Mouse (Mus musculus) T-helper 17 cell (primary cell): Measurements from ENCODE around the gene Mbd3.

ENCODE experiments used
- in situ Hi-C, 2 experiments: fragments of 300-600 bp; cut with MboI, MseI; formaldehyde crosslinking; loops; 1 replicate in 1 of 2; 2 replicates in 1 of 2; pipeline ENCODE4 v1.15.1; 2025; ENCODE audit warnings: high pct_unique_total_duplicates in 2 of 2

The Mbd3 gene

DNA sequence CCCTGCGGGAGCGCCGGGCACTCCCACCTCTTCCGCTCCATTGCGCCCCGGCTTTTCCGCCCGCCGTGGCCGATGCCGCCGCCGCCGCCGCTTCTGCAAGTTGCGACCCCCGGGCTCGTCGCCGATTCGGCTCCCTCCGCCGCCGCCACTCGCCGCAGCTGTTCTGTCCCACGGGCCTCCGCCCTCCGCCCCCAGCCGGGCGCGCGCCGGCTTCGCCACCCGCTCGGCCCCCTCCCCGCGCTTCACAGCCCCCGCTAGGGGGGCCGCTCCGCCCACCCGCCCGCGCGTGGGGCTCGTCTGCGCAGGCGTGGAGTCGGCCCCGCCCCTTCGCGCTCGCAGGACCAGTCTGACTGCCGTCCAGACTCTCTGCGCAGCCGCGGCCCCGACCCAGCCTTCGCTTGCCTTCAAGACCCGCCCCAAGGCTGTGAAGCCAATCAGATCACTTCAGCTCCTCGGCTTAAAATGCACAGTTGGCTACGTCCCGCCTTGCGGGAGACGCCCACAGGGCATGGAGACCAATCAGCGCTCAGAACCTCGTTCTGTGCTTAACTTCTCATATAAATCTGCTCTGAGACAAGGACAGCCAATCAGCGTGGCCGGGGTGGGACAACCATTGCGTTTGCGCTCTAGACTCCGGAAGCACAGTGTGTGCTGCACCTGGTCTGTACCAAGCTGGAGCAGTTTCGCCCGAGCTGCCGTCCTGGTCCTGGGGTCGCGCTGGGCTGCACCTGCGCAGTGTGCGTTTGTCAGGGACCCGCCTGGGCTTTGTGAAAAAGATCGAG lies at the start of gene Mbd3:
Gene Mbd3 (minus strand): TSS at position 360 of the 782 bp plus-strand sequence.
- in situ Hi-C loops = loop anchor here in 1 of 2 experiments (5.0 kb wide), 1 partner anchor 1203 kb away; the partner anchor contains the start of gene Tle6

DNA sequence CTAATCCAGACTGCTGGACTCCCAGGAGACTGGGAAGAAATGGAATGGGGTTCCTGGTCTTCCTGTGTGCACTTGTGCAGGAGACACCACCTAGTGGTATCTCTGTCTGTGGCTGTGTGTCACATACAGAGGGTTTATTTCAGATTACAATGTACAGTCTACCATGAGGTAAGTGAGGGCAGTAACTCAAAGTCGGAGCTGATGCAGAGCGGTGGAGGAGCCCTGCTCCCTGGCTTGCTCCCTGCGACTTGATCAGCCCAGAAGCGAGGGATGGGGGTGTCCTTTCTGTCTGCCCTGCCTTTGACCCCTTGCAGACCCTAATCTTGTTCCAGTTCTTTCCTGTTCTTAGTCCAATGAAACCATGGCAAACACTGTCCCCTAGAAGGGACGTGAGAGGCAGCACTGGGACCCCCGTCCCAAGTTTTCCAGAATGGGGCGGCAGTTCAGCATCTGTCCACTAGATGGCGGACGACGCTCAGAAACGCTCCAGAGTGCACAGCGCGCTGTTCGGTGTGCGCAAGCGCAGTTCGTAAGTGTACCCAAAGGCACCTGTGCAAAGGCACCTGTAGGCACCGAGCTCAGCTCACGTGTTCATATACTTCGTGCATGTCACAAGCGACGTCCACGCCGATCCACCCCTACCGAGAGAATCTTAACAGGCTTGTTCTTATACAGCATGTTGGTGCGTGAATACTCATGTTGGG lies 46.7 kb upstream of the Mbd3 start:
- in situ Hi-C loops = loop anchor here (5.0 kb wide), 3 partner anchors 61 to 106 kb away; no protein-coding TSS in a partner anchor

DNA sequence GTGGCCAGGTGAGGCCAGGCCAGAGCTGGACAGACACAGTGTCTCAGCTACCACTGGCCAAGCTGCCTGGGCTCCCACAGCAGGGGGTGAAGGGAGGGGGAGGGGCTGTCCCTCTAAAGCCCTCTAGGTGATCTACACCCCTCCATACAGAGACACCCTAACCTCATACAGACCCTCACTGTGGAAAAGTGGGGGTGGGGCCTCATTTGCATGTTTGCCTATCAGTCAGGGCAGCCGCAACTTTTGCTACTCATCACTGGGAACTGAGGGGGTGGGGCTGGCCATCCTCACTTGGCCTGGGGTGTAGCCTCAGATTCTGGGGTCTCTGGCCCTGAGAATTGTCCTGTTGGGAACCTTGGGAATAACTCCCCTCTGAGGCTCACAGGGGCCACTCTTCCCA lies 45.7 kb upstream of the Mbd3 start:
- in situ Hi-C loops = loop anchor here (5.0 kb wide), 3 partner anchors 62 to 107 kb away; no protein-coding TSS in a partner anchor

DNA sequence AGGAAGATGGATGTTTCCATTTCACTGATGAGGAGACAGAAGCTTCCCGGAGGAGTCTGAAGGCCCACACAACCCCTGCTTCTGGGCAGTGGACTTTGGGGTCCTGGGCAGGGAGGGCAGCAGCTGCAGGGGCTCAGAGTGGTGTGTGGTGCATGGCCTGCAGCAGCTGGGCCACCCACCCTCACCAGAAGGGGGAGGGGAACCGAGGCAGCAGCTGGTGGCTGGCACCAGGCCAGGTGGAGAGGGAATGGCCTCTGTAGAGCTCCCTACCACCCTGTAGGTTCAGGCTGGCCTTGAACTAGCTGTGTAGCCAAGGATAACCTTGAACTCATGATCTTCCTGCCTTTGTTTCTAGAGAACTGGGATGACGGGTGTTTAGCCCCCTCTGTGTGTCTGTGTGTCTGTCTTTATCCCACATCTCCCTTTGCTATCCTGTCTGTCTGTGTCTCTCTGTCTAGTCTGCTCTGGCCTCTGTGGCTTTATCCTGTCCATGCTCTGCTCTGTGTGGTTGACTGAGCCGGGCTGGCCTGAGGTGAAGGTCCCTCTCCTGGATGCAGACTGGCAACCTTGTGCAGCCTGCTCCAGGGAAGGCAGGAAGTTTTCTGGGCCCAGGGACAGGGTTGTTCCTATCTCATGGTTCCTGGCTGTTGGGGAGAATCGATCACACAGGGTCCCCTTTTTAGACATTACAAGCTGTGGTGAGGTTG lies 45.1 kb upstream of the Mbd3 start:
- in situ Hi-C loops = loop anchor here (5.0 kb wide), 3 partner anchors 63 to 108 kb away; no protein-coding TSS in a partner anchor

DNA sequence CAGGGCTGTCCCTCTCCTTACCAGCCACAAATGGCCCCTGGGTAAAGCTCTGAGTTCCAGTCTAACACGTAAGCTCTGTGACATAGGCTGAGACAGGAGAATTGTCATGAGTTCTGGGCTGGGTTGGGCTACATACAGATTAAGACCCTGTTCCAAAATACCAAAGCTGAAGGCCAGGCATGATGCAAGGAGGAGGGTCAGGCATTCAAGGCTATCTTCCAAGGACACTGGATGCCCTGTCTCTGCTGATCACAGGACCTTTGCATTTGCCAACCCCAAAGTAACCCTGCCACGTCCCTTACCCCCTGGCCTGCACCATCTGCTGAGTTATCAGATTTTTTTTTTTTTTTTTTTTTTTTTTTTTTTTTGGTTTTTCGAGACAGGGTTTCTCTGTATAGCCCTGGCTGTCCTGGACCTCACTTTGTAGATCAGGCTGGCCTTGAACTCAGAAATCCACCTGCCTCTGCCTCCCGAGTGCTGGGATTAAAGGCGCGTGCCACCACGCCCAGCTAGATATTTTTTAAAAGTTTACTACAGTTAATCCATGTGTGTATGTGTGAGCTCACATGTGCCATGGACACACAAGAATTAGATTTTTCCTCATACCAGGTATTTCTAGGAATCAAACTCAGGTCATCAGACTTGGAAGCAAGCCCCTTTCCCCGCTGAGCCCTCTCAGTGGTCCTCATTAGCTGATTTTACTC lies 44.4 kb upstream of the Mbd3 start:
- in situ Hi-C loops = no loop called here

DNA sequence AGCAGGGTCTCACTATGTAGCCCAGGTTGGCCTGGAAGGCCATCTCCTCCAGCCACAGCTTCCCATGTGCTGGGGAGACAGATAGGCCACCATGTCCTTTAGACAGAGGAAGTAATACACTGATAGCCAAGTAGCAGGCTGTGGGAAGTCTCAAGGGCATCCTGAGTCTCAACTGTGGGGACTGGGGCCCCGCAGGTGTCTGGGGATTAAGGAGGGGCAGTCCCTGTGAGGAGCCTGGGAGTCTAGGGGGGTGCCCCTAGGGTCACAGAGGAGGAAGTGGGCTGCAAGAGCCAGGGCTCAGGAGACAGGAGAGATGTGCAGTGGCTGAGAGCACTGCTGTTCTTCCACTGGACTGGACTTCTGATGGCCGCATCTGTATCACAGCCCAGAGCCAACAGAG lies 43.6 kb upstream of the Mbd3 start:
- in situ Hi-C loops = no loop called here

DNA sequence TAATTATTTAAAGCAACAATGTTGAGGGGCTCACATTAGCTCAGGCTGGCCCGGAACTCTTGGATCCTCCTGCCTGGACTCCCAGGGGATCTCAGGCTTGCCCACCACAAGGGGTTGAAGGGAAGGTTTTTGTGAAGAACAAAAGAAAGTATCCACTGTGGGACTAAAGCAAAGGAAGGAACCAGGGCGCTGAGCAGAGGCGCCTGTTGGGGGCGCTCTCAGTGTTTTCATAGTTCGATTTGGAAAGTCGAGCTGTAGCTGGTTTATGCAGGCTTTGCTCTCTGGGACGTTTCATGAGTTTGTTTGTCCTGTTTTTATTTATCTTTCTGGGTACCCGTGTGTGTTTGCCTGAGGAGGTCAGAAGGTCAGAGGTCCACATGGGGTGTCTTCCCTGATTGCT lies 42.2 kb upstream of the Mbd3 start:
- in situ Hi-C loops = no loop called here

DNA sequence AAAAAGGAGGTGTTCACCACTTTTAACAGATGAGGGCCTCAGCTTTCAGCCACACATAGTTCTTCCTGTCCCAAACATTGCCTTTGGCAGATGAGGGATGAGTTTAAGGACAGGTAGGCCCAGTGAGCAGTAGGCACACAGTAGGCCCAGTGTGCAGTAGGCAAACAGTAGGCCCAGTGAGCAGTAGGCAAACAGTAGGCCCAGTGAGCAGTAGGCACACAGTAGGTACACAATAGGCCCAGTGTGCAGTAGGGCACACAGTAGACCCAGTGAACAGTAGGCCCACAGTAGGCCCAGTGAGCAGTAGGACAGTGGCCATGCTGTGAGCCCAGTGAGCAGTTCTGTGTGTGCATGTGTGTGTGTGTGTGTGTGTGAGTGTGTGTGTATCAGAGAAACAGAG lies 40.7 kb upstream of the Mbd3 start:
- in situ Hi-C loops = no loop called here

DNA sequence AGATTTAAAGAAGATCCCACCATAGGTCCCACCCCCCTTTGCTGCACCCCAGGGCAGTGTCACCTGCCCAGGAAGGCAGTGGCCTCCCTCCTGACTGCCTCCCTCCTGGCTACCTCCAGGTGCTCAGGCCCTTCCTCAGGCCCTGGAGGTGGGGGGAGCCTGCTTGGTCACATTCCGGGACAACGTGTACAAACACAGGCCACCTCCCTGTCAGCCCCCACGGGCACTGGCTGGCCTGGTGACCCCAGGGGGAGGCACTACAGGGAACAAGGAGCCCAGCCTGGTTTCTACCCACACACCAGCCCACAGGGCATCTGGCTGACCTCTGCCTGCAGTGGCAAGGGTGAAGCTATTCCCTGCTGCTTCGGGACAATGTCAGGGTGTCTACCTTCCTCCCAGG lies 38.6 kb upstream of the Mbd3 start:
- in situ Hi-C loops = no loop called here

DNA sequence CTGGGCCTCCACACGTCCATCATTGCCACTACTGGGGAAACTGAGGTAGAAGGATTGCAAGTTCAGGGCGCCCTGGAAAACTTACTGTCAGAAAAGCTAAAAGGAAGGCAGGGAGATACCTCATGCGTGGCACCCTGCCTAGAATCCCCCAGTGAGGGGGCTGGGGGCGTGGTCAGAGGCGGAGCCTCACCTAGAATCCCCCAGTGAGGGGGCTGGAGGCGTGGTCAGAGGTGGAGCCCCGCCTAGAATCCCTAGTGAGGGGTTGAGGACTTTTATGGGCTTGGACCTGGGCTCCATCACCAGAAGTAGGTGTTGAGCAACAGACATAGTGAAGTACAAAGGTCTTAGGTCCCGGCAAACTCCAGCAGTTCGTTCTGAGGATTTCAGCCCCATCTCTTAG lies 36.9 kb upstream of the Mbd3 start:
- in situ Hi-C loops = no loop called here

DNA sequence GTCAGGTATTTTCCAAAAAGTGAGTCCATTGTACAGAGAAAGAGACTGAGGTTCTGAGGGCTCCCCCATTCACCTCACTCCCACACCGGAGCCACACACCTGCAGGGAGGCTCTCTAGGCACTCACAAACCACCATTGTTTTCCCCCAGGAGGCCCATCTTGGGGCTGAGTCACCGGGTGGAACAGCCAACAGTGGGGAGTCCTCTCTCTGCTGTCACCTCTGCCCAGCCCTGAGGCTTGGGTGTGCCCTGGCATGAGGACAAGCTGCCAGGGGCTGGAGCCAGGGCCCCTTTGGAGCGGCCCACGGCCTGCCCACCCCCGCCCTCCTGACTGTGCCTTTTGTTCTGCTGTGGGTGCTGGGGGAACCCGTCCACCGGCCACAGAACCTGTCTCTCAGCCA lies 36.4 kb upstream of the Mbd3 start:
- in situ Hi-C loops = no loop called here

DNA sequence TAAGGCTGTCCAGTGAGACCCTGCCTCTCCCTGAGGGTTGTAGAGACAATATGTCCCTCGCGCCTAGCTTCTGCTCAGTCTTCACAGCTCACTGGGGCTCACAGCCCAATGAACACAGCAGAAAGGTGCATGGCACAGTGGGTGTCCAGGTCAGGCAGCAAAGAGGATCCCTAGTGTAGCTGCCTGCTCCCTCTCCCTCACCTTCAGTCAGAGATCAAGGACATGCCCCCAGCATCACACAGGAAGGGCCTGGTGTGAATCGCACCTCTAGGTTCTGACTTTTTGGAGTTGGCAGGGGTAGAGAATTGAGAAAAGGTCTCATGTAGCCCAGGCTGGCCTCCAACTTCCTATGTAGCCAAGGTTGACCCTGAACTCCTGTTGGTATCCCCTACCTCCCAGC lies 35.5 kb upstream of the Mbd3 start:
- in situ Hi-C loops = no loop called here

DNA sequence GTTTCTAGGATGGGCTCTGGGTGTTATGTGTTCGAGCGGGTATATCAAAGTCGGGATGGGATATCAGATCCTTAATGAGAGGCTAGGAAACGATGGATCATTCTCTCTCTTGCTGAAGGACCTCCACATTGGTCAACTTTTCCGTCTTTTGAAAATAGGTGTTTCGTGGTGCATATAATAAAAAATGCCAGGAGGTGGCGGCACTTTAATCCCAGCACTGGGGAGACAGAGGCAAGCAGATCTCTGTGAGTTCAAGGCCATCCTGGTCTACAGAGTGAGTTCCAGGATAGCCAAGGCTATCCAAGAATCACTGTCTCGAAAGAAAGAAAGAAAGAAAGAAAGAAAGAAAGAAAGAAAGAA lies 34.9 kb upstream of the Mbd3 start:
- in situ Hi-C loops = no loop called here

DNA sequence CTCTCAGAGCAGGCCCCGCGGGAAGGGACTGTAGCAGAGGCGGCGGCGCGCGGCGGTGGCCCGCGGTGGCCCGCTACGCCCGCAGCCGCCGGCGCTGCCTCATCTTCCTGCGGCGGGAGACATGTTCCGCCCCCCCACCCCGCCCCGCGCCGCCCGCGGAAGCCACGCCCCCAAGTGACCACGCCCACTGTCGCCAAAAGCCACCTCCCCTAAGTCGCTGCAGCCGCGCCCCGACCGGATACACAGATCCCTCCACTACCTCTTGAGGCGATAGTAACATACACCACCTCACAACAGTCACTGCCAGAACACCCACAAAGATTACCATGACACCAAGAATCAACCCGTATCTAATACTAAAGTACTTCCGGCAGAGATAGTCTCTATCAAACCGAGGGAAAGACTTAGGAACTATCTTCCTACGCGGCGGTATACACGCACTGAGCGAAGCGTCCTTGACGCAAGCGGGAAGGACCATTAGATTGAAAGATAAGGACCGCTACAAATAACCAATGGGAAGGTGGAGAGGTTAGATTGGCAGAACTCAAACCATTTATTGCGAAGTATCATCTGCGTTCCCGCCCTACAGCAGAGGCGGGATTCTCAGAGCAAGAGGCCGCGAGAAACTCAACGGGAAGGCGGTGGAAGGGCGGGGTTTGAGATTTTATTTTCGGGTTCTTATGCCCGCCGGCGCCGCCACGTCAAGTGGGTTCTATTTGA lies 34.3 kb upstream of the Mbd3 start, which contains the start of gene Tcf3:
Gene Tcf3 (minus strand): TSS at position 135 of the 720 bp plus-strand sequence.
- in situ Hi-C loops = no loop called here

DNA sequence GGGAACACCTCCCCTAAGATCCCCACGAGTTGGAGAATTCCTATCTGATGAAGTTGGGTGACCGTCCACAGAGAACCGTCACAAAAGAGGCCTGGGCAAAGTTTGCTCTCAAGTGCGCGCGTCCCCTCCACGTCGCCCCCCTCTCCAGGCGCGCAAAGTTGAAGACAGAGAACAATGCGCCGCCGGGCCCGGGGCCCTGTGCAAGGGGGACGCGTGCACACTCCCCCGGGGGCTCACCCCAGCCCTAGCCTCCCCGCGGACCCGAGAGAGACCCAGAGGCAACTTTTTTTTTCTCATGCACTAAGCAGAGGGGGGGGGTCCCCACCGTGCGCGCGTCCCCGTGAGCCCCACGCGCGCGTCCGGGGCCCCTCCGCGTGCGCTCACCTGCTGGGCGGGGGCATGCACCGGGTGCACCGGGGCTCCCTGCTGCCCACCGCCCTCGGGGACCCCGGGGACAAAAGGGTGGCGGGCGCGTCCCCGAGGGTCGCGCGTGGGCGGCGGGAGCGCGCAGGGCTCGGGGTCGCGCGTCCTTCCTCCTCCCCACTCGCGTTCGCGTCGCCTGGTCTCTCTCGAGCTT lies 33.7 kb upstream of the Mbd3 start:
- in situ Hi-C loops = no loop called here

DNA sequence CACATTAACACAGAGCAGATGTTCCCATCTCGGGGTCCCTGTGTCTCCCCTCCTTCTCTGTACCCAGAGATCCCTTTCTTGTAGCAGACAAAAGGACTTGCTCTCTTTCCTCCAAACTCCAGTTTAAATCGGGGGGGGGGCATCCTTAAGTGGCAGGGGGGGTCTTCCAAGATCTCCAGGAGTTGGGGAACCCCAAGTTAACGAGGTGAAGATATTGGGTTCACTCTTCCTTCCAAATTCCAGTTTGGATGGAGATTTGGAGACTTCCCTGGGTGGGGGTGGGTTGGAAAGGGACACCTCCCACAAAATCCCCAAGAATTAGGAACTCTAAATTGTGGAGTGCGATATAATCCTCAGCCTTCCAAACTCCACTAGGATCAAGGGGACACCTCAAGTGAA lies 33.0 kb upstream of the Mbd3 start:
- in situ Hi-C loops = no loop called here

DNA sequence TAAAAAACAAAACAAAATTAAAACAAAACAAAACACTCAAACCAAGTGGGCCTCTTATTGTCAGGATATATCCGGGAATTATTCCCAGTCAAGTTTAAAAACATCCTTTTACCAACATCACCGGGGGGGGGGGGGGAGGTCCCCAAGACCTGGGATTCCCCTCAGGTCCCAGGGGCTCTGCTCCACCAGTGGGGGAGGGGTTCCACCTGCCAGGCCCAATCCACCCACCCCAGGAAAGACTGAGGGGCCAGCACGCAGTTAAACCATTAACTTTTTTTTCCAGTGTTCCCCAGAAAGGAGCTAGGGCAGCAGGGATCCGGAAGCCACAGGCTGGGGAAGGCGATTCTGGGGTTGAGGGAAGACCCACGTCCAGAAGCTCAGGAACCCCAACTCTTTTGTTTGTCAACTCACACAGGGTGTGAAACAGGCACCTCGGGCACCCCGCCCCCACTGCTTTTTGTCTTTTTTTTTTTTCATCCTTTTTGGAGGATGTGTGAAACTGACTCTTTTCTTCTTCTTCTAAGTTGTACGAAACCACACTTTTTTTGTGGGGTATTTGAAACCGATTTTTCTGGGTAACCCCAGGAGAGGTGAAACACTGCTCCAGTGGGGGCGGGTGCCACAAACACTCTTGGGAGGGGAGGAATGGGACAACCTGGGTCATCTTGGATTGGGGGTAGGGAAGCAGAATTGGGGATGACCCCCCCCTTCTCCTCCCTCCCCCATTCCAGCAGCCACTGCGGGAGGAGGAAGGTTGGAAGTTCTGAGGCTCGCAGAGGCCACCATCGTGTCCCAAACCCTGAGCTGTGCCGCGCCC lies 32.4 kb upstream of the Mbd3 start:
- in situ Hi-C loops = no loop called here

DNA sequence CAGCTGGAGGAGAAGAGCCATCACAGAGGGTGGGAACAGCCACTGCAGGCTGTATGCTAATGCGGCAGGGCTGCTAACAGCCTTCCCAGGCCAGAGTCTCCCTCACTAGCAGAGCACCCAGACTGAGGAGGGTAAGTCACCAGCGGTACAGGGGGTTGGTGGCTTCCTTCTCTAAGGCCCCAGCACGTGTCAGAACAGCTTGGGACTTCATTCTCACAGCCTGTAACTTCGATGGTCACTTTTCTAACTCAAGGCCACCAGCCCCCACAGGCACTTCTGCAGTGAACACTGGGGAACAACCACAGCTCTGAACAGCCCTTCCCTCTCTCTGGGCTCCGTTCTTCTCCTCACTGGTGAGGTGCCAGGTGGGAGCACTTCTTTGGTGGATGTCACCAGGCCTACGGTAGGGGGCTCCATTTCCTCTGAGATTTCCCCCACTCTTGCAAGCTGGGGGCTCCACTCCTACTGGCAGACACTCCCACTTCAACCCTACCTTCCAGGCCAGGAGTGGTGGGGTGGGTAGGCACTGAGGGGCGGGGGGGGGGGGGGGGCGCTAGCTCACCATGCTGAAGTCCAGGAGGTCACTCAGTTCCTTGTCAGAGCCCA lies 31.1 kb upstream of the Mbd3 start:
- in situ Hi-C loops = no loop called here

DNA sequence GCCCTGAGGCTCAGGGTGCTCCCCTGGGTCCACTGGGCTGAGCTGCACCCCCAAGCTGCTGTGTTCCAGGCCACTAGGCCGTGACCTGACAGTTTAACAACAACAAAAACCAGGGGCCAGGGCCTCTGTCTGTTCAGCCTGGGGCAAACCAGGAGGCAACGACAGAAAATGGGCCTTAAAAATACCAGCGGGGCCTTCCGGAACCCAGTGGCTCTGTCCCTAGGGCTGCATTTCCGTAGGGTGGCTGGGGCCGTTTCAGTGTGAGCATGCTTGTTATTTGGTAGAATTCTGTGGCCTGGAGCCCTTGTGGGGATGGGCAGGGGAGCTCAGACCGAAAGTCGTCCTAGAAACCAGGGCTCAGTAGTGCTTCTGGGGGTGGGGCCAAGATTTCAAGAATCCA lies 30.4 kb upstream of the Mbd3 start:
- in situ Hi-C loops = no loop called here
